In the genomic region with DNA sequence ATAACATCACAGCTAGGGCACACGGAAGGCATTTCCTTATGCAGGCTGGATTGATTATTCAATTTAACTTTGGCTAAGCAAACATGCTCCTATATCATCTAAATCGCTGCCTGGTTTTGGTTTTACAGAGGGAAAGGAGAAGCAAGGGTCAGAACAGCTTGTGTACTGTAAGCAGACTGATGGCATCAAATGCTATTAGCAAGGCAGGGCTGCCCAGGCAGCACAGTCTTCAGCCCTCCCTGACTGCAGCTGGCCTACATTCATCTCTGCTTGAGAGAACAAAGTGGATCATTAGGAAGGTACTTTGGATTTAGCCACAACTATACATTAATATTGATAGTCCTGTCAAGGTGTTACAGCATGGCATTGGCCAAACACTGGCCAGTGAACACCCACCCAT, we compare ENCODE assay signal across 18 mouse cellular contexts.
"Had no signal": no experiment of that assay in that cellular context is flagged by ENCODE, and none has a peak within 500 bp of the region (broad histone marks: within the 10 kb centered on the region; RNA-seq: fewer than 3 reads in every experiment).

No protein-coding gene starts in this region.

- DNase-seq: kidney, postnatal 10 days; kidney, postnatal 36 days; left cerebral cortex, postnatal 4 days; liver, embryonic 13.5 days; lung, adult 2 months; lung, postnatal 14 days; lung, postnatal 4 days; midbrain, embryonic 14.5 days; right cerebral cortex, adult 18-20 months; right cerebral cortex, postnatal 14 days; right cerebral cortex, postnatal 4 days; thymus, adult 2 months; thymus, postnatal 14 days; thymus, postnatal 4 days had no signal

- H3K4me3 ChIP-seq: kidney, embryonic 15.5 days; liver, embryonic 13.5 days; neural tube, embryonic 13.5 days had no signal

- H3K4me2 ChIP-seq: kidney, embryonic 15.5 days; liver, embryonic 13.5 days; midbrain, embryonic 11.5 days; neural tube, embryonic 13.5 days had no signal

- H3K27ac ChIP-seq: kidney, embryonic 15.5 days; liver, embryonic 13.5 days; neural tube, embryonic 13.5 days; stomach, postnatal 0 days had no signal

- H3K9me3 ChIP-seq: kidney, embryonic 15.5 days; liver, embryonic 13.5 days; neural tube, embryonic 13.5 days had no signal

- H3K36me3 ChIP-seq: kidney, embryonic 15.5 days; liver, embryonic 13.5 days; neural tube, embryonic 13.5 days had no signal

- H3K4me1 ChIP-seq: kidney, embryonic 15.5 days; liver, embryonic 13.5 days had no signal

- H3K27me3 ChIP-seq: kidney, embryonic 15.5 days; liver, embryonic 13.5 days; neural tube, embryonic 13.5 days had no signal

- H3K9ac ChIP-seq: kidney, embryonic 15.5 days; liver, embryonic 13.5 days; neural tube, embryonic 13.5 days had no signal
